Mouse (Mus musculus): ENCODE measurements around the gene Pold2. TPM values are rescaled to one million over a fixed set of nuclear protein-coding genes. Genes with fewer than 3 reads are reported as not detected.

The Pold2 gene
- polyA plus RNA-seq, 1 experiment from 2014 or later, result 128 TPM

- Histone ChIP-seq H3K27ac (ENCODE audit: low read depth, low read length) (no peak overlapping the region), H3K27me3 (ENCODE audit: control insufficient read depth, insufficient read depth, low read length) (no peaks in the 10 kb centered on the region), H3K4me1 (ENCODE audit: control insufficient read depth, insufficient read depth, low read length) (no peaks in the 10 kb centered on the region), H3K36me3 (ENCODE audit: control insufficient read depth, insufficient read depth, low read length) (no peaks in the 10 kb centered on the region), H3K9me3 (ENCODE audit: control insufficient read depth, low read length) (no peaks in the 10 kb centered on the region), H3K4me2 (replicated peaks; ENCODE audit: low read depth, low read length) (no peak overlapping the region), H3K9ac (ENCODE audit: low read depth, low read length) (no peak overlapping the region), H3K4me3 (ENCODE audit: low read length) (no peak overlapping the region)
- WGBS, result 80% methylated on average over 4 of the region's 4 CpGs
- no peak for ATAC-seq (ENCODE audit: low FRiP score, low TSS enrichment)
Observed at GRCm38 (mm10) chr11:5913936-5914335, 35.8 kb upstream of the Pold2 start.

GRCm38 (mm10) chr11:5913256-5913655 is 35.2 kb upstream of the Pold2 start:
- Histone ChIP-seq H3K9me3 (ENCODE audit: control insufficient read depth, low read length) (no peaks in the 10 kb centered on the region), H3K4me1 (ENCODE audit: control insufficient read depth, insufficient read depth, low read length) (no peaks in the 10 kb centered on the region), H3K27me3 (ENCODE audit: control insufficient read depth, insufficient read depth, low read length) (no peaks in the 10 kb centered on the region), H3K27ac (ENCODE audit: low read depth, low read length) (no peak overlapping the region), H3K4me3 (ENCODE audit: low read length) (no peak overlapping the region), H3K4me2 (replicated peaks; ENCODE audit: low read depth, low read length) (no peak overlapping the region), H3K9ac (ENCODE audit: low read depth, low read length) (no peak overlapping the region), H3K36me3 (ENCODE audit: control insufficient read depth, insufficient read depth, low read length) (no peaks in the 10 kb centered on the region)
- WGBS, result 71% methylated on average over 8 of the region's 8 CpGs
- no peak for ATAC-seq (ENCODE audit: low FRiP score, low TSS enrichment)

- Histone ChIP-seq H3K9me3 (ENCODE audit: control insufficient read depth, low read length) (no peaks in the 10 kb centered on the region), H3K9ac (ENCODE audit: low read depth, low read length) (no peak overlapping the region), H3K4me2 (replicated peaks; ENCODE audit: low read depth, low read length) (no peak overlapping the region), H3K4me3 (ENCODE audit: low read length) (no peak overlapping the region), H3K27me3 (ENCODE audit: control insufficient read depth, insufficient read depth, low read length) (no peaks in the 10 kb centered on the region), H3K4me1 (ENCODE audit: control insufficient read depth, insufficient read depth, low read length) (no peaks in the 10 kb centered on the region), H3K36me3 (ENCODE audit: control insufficient read depth, insufficient read depth, low read length) (no peaks in the 10 kb centered on the region), H3K27ac (ENCODE audit: low read depth, low read length) (no peak overlapping the region)
- WGBS, result 25% methylated on average over 5 of the region's 5 CpGs
- peak; percentile 67; the same call in 1 of the 2 replicates for ATAC-seq (ENCODE audit: low FRiP score, low TSS enrichment)
Observed at GRCm38 (mm10) chr11:5912635-5913034, 34.5 kb upstream of the Pold2 start.

GRCm38 (mm10) chr11:5908642-5909041 is 30.6 kb upstream of the Pold2 start:
- 76% methylated on average over 4 of the region's 4 CpGs for WGBS

GRCm38 (mm10) chr11:5907096-5907495 is 29.0 kb upstream of the Pold2 start:
- H3K36me3 ChIP-seq (ENCODE audit: control insufficient read depth, insufficient read depth, low read length), result no peaks in the 10 kb centered on the region
- 46% methylated on average over 5 of the region's 5 CpGs for WGBS

More at GRCm38 (mm10) chr11:5908642-5909041, 30.6 kb upstream of the Pold2 start:
- ATAC-seq (ENCODE audit: low FRiP score, low TSS enrichment), result no peak
- no peaks in the 10 kb centered on the region for H3K27me3 ChIP-seq (ENCODE audit: control insufficient read depth, insufficient read depth, low read length)
- H3K27ac ChIP-seq (ENCODE audit: low read depth, low read length), result no peak overlapping the region
- H3K9ac ChIP-seq (ENCODE audit: low read depth, low read length), result no peak overlapping the region
- H3K36me3 ChIP-seq (ENCODE audit: control insufficient read depth, insufficient read depth, low read length), result no peaks in the 10 kb centered on the region
- no peaks in the 10 kb centered on the region for H3K9me3 ChIP-seq (ENCODE audit: control insufficient read depth, low read length)
- H3K4me1 ChIP-seq (ENCODE audit: control insufficient read depth, insufficient read depth, low read length), result no peaks in the 10 kb centered on the region
- no peak overlapping the region for H3K4me2 ChIP-seq (replicated peaks; ENCODE audit: low read depth, low read length)
- H3K4me3 ChIP-seq (ENCODE audit: low read length), result no peak overlapping the region

GRCm38 (mm10) chr11:5905778-5906518 is 27.9 kb upstream of the Pold2 start:
- Histone ChIP-seq H3K9ac (ENCODE audit: low read depth, low read length) (no peak overlapping the region), H3K27ac (ENCODE audit: low read depth, low read length) (no peak overlapping the region), H3K9me3 (ENCODE audit: control insufficient read depth, low read length) (no peaks in the 10 kb centered on the region), H3K4me1 (ENCODE audit: control insufficient read depth, insufficient read depth, low read length) (peaks cover 14% of the 10 kb centered on the region; the same call in 1 of the 2 replicates), H3K4me2 (replicated peaks; ENCODE audit: low read depth, low read length) (no peak overlapping the region), H3K36me3 (ENCODE audit: control insufficient read depth, insufficient read depth, low read length) (no peaks in the 10 kb centered on the region), H3K27me3 (ENCODE audit: control insufficient read depth, insufficient read depth, low read length) (0 out of 2 replicates have a peak, but pooled peaks cover 7% of the 10 kb centered on the region), H3K4me3 (ENCODE audit: low read length) (no peak overlapping the region)
- 88% methylated on average over 10 of the region's 10 CpGs for WGBS
- ATAC-seq (ENCODE audit: low FRiP score, low TSS enrichment), result no peak

More at GRCm38 (mm10) chr11:5907096-5907495, 29.0 kb upstream of the Pold2 start:
- Histone ChIP-seq H3K4me3 (ENCODE audit: low read length) (no peak overlapping the region), H3K4me2 (replicated peaks; ENCODE audit: low read depth, low read length) (no peak overlapping the region), H3K27me3 (ENCODE audit: control insufficient read depth, insufficient read depth, low read length) (0 out of 2 replicates have a peak, but pooled peaks cover 3% of the 10 kb centered on the region), H3K27ac (ENCODE audit: low read depth, low read length) (no peak overlapping the region), H3K4me1 (ENCODE audit: control insufficient read depth, insufficient read depth, low read length) (0 out of 2 replicates have a peak, but pooled peaks cover 5% of the 10 kb centered on the region), H3K9ac (ENCODE audit: low read depth, low read length) (no peak overlapping the region), H3K9me3 (ENCODE audit: control insufficient read depth, low read length) (no peaks in the 10 kb centered on the region)
- ATAC-seq (ENCODE audit: low FRiP score, low TSS enrichment), result no peak

- H3K27ac ChIP-seq (ENCODE audit: low read depth, low read length), result no peak overlapping the region
- no peak for ATAC-seq (ENCODE audit: low FRiP score, low TSS enrichment)
- H3K4me3 ChIP-seq (ENCODE audit: low read length), result no peak overlapping the region
- no peak overlapping the region for H3K4me2 ChIP-seq (replicated peaks; ENCODE audit: low read depth, low read length)
- WGBS, result 93% methylated on average over 6 of the region's 6 CpGs
- H3K27me3 ChIP-seq (ENCODE audit: control insufficient read depth, insufficient read depth, low read length), result 0 out of 2 replicates have a peak, but pooled peaks cover 10% of the 10 kb centered on the region
- no peaks in the 10 kb centered on the region for H3K36me3 ChIP-seq (ENCODE audit: control insufficient read depth, insufficient read depth, low read length)
- H3K9ac ChIP-seq (ENCODE audit: low read depth, low read length), result no peak overlapping the region
- no peaks in the 10 kb centered on the region for H3K9me3 ChIP-seq (ENCODE audit: control insufficient read depth, low read length)
- peaks cover 14% of the 10 kb centered on the region; the same call in 1 of the 2 replicates for H3K4me1 ChIP-seq (ENCODE audit: control insufficient read depth, insufficient read depth, low read length)
Observed at GRCm38 (mm10) chr11:5904871-5905270, 26.8 kb upstream of the Pold2 start.

GRCm38 (mm10) chr11:5904357-5904756 is 26.3 kb upstream of the Pold2 start:
- 79% methylated on average over 19 of the region's 19 CpGs for WGBS
- 0 out of 2 replicates have a peak, but pooled peaks cover 10% of the 10 kb centered on the region for H3K27me3 ChIP-seq (ENCODE audit: control insufficient read depth, insufficient read depth, low read length)
- no peak for ATAC-seq (ENCODE audit: low FRiP score, low TSS enrichment)

GRCm38 (mm10) chr11:5903844-5904243 is 25.8 kb upstream of the Pold2 start:
- ATAC-seq (ENCODE audit: low FRiP score, low TSS enrichment), result no peak
- H3K9ac ChIP-seq (ENCODE audit: low read depth, low read length), result no peak overlapping the region
- H3K9me3 ChIP-seq (ENCODE audit: control insufficient read depth, low read length), result no peaks in the 10 kb centered on the region
- 0 out of 2 replicates have a peak, but pooled peaks cover 10% of the 10 kb centered on the region for H3K27me3 ChIP-seq (ENCODE audit: control insufficient read depth, insufficient read depth, low read length)
- no peak overlapping the region for H3K4me3 ChIP-seq (ENCODE audit: low read length)
- H3K36me3 ChIP-seq (ENCODE audit: control insufficient read depth, insufficient read depth, low read length), result no peaks in the 10 kb centered on the region
- no peak overlapping the region for H3K27ac ChIP-seq (ENCODE audit: low read depth, low read length)
- H3K4me1 ChIP-seq (ENCODE audit: control insufficient read depth, insufficient read depth, low read length), result peaks cover 14% of the 10 kb centered on the region; the same call in 1 of the 2 replicates
- no peak overlapping the region for H3K4me2 ChIP-seq (replicated peaks; ENCODE audit: low read depth, low read length)
- 81% methylated on average over 2 of the region's 2 CpGs for WGBS

More at GRCm38 (mm10) chr11:5904357-5904756, 26.3 kb upstream of the Pold2 start:
- no peaks in the 10 kb centered on the region for H3K36me3 ChIP-seq (ENCODE audit: control insufficient read depth, insufficient read depth, low read length)
- H3K9me3 ChIP-seq (ENCODE audit: control insufficient read depth, low read length), result no peaks in the 10 kb centered on the region
- H3K4me2 ChIP-seq (replicated peaks; ENCODE audit: low read depth, low read length), result no peak overlapping the region
- no peak overlapping the region for H3K4me3 ChIP-seq (ENCODE audit: low read length)
- H3K27ac ChIP-seq (ENCODE audit: low read depth, low read length), result no peak overlapping the region
- H3K4me1 ChIP-seq (ENCODE audit: control insufficient read depth, insufficient read depth, low read length), result peaks cover 14% of the 10 kb centered on the region; the same call in 1 of the 2 replicates
- H3K9ac ChIP-seq (ENCODE audit: low read depth, low read length), result no peak overlapping the region

All from kidney, embryonic 14.5 days (tissue).